Mouse (Mus musculus) midbrain, embryonic 10.5 days (tissue): Measurements from ENCODE around the gene Rad51c. TPM values are rescaled to one million over a fixed set of nuclear protein-coding genes. Genes with fewer than 3 reads are reported as not detected.
"Not testable (repeated sequence)": the region's sequence is repeated elsewhere in the genome, so short reads cannot be mapped to it uniquely, and the experiment has no call there.

Experiments
- DNase-seq: peaks from one replicate; pipeline ENCODE4 v3.0.0-alpha.2; 2017; ENCODE audit warnings: low spot score
- H3K27ac ChIP-seq: fragments of 300-500 bp; sonication (generic); replicated peaks from 2 replicates; pipeline ENCODE4 v1.5.1; 2016; ENCODE audit warnings: mild to moderate bottlenecking
- H3K27me3 ChIP-seq: fragments of 300-500 bp; sonication (generic); 2 replicates; pipeline ENCODE4 v1.6.1; 2016; ENCODE audit warnings: low read depth, mild to moderate bottlenecking; ENCODE audit not compliant: poor library complexity, severe bottlenecking
- H3K36me3 ChIP-seq: fragments of 300-500 bp; sonication (generic); 2 replicates; pipeline ENCODE4 v1.6.1; 2016; ENCODE audit warnings: mild to moderate bottlenecking, moderate library complexity
- H3K4me1 ChIP-seq: fragments of 300-500 bp; sonication (generic); 2 replicates; pipeline ENCODE4 v1.6.1; 2016
- H3K4me3 ChIP-seq: fragments of 300-500 bp; sonication (generic); 2 replicates; pipeline ENCODE4 v1.5.1; 2016; ENCODE audit warnings: mild to moderate bottlenecking, moderate library complexity
- H3K9me3 ChIP-seq: fragments of 300-500 bp; sonication (generic); replicated peaks from 2 replicates; pipeline ENCODE4 v1.6.1; 2016; ENCODE audit warnings: mild to moderate bottlenecking
- WGBS: fragments of 180-500 bp; shearing (Covaris S2); methylation state at CpG from one replicate; pipeline ENCODE4 v1.1.7; 2016; 5-methylcytosine and 5-hydroxymethylcytosine counted together
- polyA plus RNA-seq: library from polyadenylated mRNA; unstranded; fragments of >200 nt; fragmentation: Nextera tagmentation; extraction: Ambion mirVana; gene quantifications from 2 replicates; pipeline ENCODE4 v1.2.1, GENCODE M21; 2016

The Rad51c gene
- polyA plus RNA-seq: 13.1 and 15.1 TPM in 2 replicates

DNA sequence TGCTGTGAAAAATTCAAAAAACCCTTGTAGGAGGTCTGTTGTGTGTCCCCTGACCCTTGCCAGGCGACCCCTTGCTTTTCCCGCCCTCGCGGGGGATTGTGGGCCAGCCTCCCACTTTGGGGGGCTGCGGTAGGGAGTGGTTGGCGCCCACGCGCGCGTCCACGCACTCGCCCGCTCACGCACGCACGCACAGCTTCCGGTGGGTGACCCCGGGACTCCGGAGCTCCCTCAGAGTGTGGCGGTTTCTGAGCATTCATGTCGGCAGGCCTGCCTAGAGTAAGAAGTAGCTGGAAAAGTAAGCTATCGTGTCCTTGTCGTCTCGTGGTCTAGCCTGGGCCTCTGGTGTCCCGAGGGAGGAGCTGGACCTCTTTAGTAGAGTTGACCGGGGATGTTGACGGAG lies at the start of gene Rad51c, which contains the start of gene Tex14:
TSS of gene Rad51c (minus strand) at position 79 of the 400 bp plus-strand sequence.
TSS of gene Tex14 (plus strand) at position 190 of the 400 bp plus-strand sequence.
- 77% methylated on average over 27 of the region's 27 CpGs for WGBS
- no peak for DNase-seq
- H3K4me3 ChIP-seq: peak within 1 kb of the TSS; percentile 63

DNA sequence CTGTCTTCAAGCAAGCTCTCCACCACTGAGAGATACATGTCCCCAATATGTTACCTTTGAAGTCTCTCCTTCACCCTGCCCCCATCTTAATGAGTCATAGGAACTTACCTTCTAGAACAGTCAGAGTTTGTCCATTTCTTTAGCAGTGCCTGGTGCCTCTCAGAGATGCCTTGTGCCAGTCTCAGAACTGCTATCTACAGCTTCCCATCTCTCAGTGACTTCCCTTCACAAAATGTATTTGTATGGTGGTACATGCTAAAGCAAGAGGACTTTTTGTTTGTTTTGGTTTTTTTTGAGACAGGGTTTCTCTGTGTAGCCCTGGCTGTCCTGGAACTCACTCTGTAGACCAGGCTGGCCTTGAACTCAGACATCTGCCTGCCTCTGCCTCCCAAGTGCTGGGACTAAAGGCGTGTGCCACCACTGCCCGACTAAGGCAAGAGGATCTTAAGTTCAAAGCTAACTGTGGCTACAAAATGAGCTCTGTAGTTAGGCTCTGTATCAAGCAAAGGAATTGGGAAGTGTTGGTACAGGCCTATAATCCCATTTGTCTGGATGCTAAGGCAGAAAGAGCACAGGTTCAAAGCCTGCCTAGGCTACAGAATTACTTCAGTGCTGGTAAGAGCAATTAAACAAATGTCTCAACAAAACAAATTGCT lies 49.4 kb upstream of the Rad51c start:
- WGBS: 89% methylated on average over 2 of the region's 2 CpGs
- H3K9me3 ChIP-seq: no peaks in the 10 kb centered on the region
- H3K4me3 ChIP-seq: no peak overlapping the region
- 0 out of 2 replicates have a peak, but pooled peaks cover 7% of the 10 kb centered on the region for H3K27me3 ChIP-seq
- H3K36me3 ChIP-seq: no peaks in the 10 kb centered on the region
- peaks cover 8% of the 10 kb centered on the region; the same call in 1 of the 2 replicates for H3K4me1 ChIP-seq
- no peak overlapping the region for H3K27ac ChIP-seq
- DNase-seq: no peak

More for the DNA sequence above, at the start of gene Rad51c, which contains the start of gene Tex14:
- Histone ChIP-seq H3K9me3 (no peaks in the 10 kb centered on the region), H3K27me3 (no peaks in the 10 kb centered on the region), H3K4me1 (peaks cover 6% of the 10 kb centered on the region), H3K36me3 (peaks cover 25% of the 10 kb centered on the region), H3K27ac (peak within 1 kb of the TSS; percentile 93)

GRCm38 (mm10) chr11:87453216-87454034 lies 48.7 kb upstream of the Rad51c start:
- no peaks in the 10 kb centered on the region for H3K9me3 ChIP-seq
- H3K27me3 ChIP-seq: 0 out of 2 replicates have a peak, but pooled peaks cover 7% of the 10 kb centered on the region
- no peak for DNase-seq
- peaks cover 8% of the 10 kb centered on the region; the same call in 1 of the 2 replicates for H3K4me1 ChIP-seq
- H3K36me3 ChIP-seq: no peaks in the 10 kb centered on the region
- 30% methylated on average over 13 of the region's 13 CpGs for WGBS
- no peak overlapping the region for H3K27ac ChIP-seq
- H3K4me3 ChIP-seq: no peak overlapping the region

- DNase-seq, H3K4me3 ChIP-seq, H3K36me3 ChIP-seq, H3K9me3 ChIP-seq, H3K27me3 ChIP-seq, H3K27ac ChIP-seq: not testable (repeated sequence)
- WGBS: 86% methylated on average over 8 of the region's 8 CpGs
- H3K4me1 ChIP-seq: peaks cover 11% of the 10 kb centered on the region
Observed at GRCm38 (mm10) chr11:87452779-87453178, 48.0 kb upstream of the Rad51c start.

GRCm38 (mm10) chr11:87449847-87450246 lies 45.1 kb upstream of the Rad51c start:
- not testable (repeated sequence) for H3K27me3 ChIP-seq, H3K27ac ChIP-seq, H3K4me3 ChIP-seq, H3K9me3 ChIP-seq, H3K36me3 ChIP-seq, DNase-seq
- WGBS: 59% methylated on average over 5 of the region's 5 CpGs
- H3K4me1 ChIP-seq: peaks cover 15% of the 10 kb centered on the region

DNA sequence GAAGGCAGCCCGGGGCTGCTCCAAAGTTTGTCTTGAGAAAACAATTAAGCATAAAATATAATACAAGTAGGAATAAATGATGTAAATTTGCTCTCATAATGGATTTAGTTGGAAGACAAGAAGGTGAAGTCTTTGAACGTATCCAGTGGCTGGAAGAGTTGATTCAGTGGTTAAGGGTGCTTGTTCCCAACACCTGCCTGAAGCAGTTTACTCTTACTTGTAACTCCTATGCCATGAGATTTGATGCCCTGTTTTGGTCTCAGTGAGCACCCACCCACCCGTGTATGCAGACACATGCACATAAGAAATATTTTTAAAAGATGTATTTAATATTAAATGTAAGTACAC lies 44.4 kb upstream of the Rad51c start:
- Histone ChIP-seq H3K9me3 (no peaks in the 10 kb centered on the region), H3K36me3 (no peaks in the 10 kb centered on the region), H3K27me3 (0 out of 2 replicates have a peak, but pooled peaks cover 7% of the 10 kb centered on the region), H3K4me3 (no peak overlapping the region), H3K4me1 (peaks cover 18% of the 10 kb centered on the region), H3K27ac (no peak overlapping the region)
- WGBS: 18% methylated on average over 3 of the region's 3 CpGs
- no peak for DNase-seq

DNA sequence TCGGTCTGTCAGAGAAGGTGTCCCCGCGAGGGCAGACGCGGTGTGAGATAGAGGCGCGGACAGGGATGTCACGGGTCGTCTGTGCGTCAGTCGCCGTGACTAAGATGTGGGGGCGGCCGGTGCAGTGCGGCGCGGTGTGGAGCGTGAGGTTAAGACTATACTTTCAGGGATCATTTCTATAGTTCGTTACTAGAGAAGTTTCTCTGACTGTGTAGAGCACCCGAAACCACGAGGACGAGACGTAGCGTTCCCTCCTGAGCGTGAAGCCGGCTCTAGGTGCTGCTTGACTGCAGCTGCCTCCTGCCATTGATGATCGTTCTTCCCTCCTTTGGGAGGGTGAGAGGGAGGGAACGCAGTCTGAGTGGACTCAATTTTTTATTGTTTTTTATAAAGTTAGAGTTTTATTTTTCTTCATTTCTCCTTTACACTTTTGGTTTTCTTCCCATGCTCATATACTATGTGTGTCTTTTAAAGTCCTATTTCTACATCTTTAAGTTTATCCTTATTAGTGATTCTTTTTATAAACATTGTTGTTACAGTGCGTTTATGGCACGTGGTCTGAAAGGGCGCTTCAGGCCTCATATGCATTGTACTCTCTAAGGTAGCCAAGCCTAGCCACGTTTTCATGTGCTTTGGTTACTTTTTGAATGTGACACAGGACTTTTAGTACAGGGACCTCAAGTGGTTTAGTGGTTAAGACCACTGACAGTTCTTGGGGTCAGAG lies 43.9 kb upstream of the Rad51c start:
- peak overlapping the region; percentile 46; the same call in 1 of the 2 replicates for H3K4me3 ChIP-seq
- under 1% methylated on average over 6 of the region's 32 CpGs for whole genome bisulfite sequencing
- H3K36me3 ChIP-seq, H3K9me3 ChIP-seq, H3K27me3 ChIP-seq: not testable (repeated sequence)
- peak overlapping the region; percentile 83 for H3K27ac ChIP-seq
- peaks cover 16% of the 10 kb centered on the region for H3K4me1 ChIP-seq
- DNase-seq: peak; percentile 73

DNA sequence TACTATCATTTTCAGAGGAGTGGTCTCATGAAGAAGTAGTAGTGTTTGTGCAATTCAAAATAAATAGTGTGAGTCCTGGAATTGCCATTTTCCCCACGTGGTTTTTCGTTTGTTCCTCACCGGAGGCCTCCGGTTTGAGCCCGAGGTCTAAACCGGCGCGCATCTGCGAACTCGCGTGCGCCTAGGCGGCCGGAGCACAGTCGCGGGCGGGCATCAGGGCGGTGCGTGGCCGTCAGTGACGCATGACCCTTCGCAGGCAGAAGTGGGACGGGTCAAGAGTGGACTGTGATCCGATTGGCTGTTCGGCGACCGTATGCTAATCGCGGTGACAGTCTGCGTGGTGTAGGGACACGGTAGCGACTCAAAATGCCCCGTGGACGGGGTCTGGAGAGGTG lies 43.3 kb upstream of the Rad51c start:
- Histone ChIP-seq H3K4me1 (peaks cover 11% of the 10 kb centered on the region), H3K4me3 (peak overlapping the region; percentile 46), H3K27ac (peak overlapping the region; percentile 83)
- peak; percentile 76 for DNase-seq
- not testable (repeated sequence) for H3K27me3 ChIP-seq, H3K36me3 ChIP-seq, H3K9me3 ChIP-seq
- under 1% methylated on average over 34 of the region's 34 CpGs for WGBS

DNA sequence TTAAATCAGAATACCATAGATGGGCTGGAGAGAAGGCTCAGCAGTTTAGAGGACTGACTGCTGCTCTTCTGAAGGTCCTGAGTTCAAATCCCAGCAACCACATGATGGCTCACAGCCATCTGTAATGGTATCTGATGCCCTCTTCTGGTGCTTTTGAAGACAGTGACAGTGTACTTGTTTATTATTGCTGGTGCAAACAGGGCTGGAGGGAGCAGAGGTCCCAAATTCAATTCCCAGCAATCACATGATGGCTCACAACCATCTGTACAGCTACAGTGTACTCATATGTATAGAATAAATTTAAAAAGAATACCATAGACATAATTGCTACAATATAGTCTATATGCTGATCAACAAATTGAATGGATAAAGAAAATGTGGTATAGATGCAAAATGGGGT lies 42.7 kb upstream of the Rad51c start:
- DNase-seq: no peak
- Histone ChIP-seq H3K9me3 (no peaks in the 10 kb centered on the region), H3K27ac (no peak overlapping the region), H3K4me3 (no peak overlapping the region), H3K36me3 (no peaks in the 10 kb centered on the region), H3K27me3 (no peaks in the 10 kb centered on the region), H3K4me1 (peaks cover 13% of the 10 kb centered on the region)

DNA sequence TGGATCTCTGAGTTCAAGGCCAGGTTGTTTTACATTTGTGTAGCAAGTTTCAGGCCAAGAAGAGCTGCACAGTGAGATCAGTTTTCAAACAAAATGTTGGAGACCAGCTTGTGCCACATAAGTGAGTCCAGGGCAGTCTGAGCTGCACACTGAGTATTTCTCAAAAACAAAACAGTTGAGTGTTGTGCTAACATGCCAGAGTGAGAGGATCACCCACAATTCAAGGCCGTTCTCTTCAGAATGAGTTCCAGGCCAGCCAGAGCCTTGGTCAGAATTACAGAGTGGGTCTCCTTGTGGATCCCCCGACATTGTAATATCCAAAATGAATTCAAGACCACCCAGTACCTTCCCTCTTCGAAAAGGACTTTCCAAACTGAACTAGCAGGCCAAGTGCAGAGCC lies 41.4 kb upstream of the Rad51c start:
- DNase-seq: no peak
- 92% methylated on average over 3 of the region's 3 CpGs for WGBS
- no peak overlapping the region for H3K27ac ChIP-seq
- H3K36me3 ChIP-seq: no peaks in the 10 kb centered on the region
- no peaks in the 10 kb centered on the region for H3K9me3 ChIP-seq
- no peak overlapping the region for H3K4me3 ChIP-seq
- peaks cover 12% of the 10 kb centered on the region for H3K27me3 ChIP-seq
- peaks cover 17% of the 10 kb centered on the region for H3K4me1 ChIP-seq

- DNase-seq, H3K9me3 ChIP-seq, H3K27ac ChIP-seq, H3K4me3 ChIP-seq, H3K36me3 ChIP-seq: not testable (repeated sequence)
- Histone ChIP-seq H3K27me3 (peaks cover 14% of the 10 kb centered on the region), H3K4me1 (peaks cover 21% of the 10 kb centered on the region)
- WGBS: 60% methylated on average over 4 of the region's 4 CpGs
Observed at GRCm38 (mm10) chr11:87445593-87445992, 40.8 kb upstream of the Rad51c start.

- H3K4me1 ChIP-seq: peaks cover 26% of the 10 kb centered on the region
- no peaks in the 10 kb centered on the region for H3K9me3 ChIP-seq
- H3K27ac ChIP-seq: no peak overlapping the region
- H3K27me3 ChIP-seq: peaks cover 14% of the 10 kb centered on the region
- H3K36me3 ChIP-seq: no peaks in the 10 kb centered on the region
- no peak for DNase-seq
- H3K4me3 ChIP-seq: no peak overlapping the region
- WGBS: 9% methylated on average over 16 of the region's 16 CpGs
Observed at GRCm38 (mm10) chr11:87444735-87445428, 40.1 kb upstream of the Rad51c start.
